Mouse (Mus musculus) small intestine, adult 2 months (tissue): ENCODE measurements around the gene Ypel2.

Source experiments
- CTCF ChIP-seq: fragments of 200-500 bp; IDR thresholded peaks from 2 replicates; pipeline ENCODE4 v1.5.1; 2012; ENCODE audit warnings: low read depth, mild to moderate bottlenecking, control low read depth, inconsistent platforms, low read length, moderate library complexity, mixed read lengths; ENCODE audit not compliant: insufficient replicate concordance, insufficient read length; ENCODE audit errors: extremely low read depth
- POLR2A ChIP-seq: fragments of 200-500 bp; IDR thresholded peaks from 2 replicates; pipeline ENCODE4 v1.6.1; 2012; ENCODE audit warnings: low read depth, mild to moderate bottlenecking, control low read depth, inconsistent platforms, low read length, moderate library complexity

- no peak for TF ChIP-seq CTCF
- TF ChIP-seq POLR2A, result no peak
Observed at GRCm38 (mm10) chr11:86892996-86893670, 100.4 kb downstream of the Ypel2 start.
